Mouse (Mus musculus) brain, adult 2 months (tissue): Measurements from ENCODE around the gene Ttn.

Experiments used
- DNase-seq: peaks from one replicate; pipeline ENCODE4 v3.0.0; 2011; ENCODE audit warnings: low read depth, low spot score

The Ttn gene

GRCm38 (mm10) chr2:76705655-76706054 is 276.7 kb downstream of the Ttn start:
- no peak for DNase-seq

DNA sequence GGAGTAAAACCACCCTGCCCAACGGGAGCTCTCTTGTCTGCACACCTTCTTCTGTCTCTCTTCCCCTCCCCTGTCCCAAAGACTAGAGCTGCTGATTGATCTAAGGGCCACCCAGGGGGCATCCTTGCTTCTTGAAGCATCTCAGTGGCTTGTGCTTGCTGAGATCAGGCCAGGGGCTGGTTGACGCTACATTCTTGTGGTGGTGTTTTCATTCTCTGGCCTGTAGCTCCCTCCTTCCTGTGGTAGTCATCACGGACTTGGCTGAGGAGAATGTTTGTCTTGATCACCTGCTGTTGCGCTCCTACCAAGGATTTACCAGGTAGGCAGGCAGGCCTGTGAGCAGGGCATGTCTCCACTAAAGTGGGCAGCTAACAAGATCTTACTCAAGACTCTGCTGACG is 279.6 kb downstream of the Ttn start:
- no peak for DNase-seq

- DNase-seq, result no peak
Measured at GRCm38 (mm10) chr2:76702188-76702587, 280.2 kb downstream of the Ttn start.

DNA sequence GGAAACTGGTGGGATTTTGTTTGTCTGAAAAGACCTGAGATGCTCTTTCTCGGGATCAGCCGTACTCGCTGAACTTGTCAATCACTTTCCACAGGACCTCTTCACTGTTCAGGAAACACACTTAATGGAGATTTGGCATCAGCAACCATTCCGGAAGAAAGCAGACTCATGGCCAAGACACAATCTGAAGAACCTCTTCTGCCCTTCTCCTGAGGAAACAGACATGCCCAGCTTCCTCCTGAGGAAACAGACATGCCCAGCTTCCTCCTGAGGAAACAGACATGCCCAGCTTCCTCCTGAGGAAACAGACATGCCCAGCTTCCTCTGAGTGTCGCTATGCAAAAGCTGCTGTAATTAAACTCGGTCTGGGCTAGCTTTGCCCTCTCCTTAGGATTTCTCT is 287.1 kb downstream of the Ttn start:
- no peak for DNase-seq

- DNase-seq, result peak; percentile 35
Measured at GRCm38 (mm10) chr2:76693765-76694164, 288.6 kb downstream of the Ttn start.

- no peak for DNase-seq
Measured at GRCm38 (mm10) chr2:76690436-76691204, 291.7 kb downstream of the Ttn start.

DNA sequence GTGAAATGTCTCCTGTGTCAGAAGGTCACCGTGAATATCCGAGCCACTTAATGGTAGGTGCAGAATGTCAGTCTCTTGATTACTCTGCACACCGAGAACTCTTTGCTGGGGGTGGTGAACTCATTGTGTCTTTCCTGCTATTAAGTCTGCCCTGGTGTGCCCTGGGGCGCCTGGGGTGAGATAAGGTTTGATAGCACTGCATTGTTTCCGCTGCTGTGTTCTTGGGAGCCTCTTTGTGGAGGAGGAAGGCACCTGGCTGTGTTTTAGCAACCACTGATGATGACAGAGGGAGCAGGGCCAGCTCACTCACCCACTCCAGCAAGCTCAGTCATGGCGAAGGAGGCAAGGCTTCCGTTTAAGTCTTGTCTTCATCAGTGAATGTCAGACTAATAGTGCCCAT is 294.2 kb downstream of the Ttn start:
- peak; percentile 49 for DNase-seq

- no peak for DNase-seq
Measured at GRCm38 (mm10) chr2:76687608-76688007, 294.7 kb downstream of the Ttn start.

DNA sequence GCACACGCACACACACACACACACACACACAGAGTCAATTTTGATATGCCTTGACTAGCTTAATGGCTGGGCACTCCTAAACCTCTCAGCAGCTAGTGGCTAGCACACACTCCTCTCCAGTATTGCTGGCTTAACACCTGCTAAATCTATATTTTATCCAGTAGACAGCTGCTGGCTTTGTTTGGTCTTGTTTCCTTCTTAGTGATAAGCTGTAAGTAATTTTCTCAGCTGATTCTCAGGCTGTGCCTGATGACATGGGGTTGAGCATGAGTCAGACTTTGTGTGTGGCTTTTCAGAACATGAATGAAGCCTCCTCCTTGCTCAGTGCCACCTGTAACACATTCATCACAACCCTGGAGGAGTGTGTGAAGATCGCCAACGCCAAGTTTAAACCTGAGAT is 295.4 kb downstream of the Ttn start:
- peak; percentile 70 for DNase-seq

- no peak for DNase-seq
Measured at GRCm38 (mm10) chr2:76682301-76682700, 300.0 kb downstream of the Ttn start.

DNA sequence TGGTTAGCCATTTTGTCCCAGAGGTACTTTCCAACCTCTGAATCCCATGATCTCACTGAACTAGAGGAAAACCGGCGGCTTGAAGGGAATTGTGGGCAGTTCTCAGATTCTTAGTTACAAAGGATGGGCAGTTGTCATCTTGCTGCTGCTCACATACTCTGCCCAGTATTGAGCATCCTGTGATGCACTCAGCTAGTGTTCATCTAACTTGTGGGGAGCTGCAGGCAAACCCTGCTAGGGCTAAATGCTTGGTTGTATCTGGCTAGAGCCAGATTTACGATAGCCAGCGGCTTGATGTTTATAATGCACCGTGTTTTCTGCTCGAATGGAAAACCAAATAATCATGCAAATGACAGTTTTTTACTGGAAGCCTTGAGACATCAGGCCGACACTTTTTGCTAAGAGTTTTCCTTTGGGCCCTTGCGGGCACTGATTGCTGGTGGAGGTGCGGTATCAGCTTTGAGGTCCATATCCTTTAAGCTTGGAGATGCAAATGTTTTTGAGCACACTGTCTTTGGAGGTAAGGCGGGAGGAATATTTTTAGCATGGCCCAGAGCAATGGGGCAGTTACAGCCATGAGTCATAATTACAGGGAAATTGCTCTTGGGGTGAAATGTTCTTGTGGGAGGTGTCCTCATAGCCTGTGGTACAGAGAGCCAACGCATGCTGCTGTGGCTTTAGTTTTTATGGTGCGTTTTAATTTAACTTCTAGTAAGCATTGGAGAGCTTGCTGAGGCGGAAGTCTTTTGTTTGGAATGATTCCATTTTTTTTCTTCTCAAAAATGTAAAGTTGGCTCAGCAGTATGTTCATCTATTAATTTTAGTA is 305.7 kb downstream of the Ttn start:
- peak; percentile 36 for DNase-seq

DNA sequence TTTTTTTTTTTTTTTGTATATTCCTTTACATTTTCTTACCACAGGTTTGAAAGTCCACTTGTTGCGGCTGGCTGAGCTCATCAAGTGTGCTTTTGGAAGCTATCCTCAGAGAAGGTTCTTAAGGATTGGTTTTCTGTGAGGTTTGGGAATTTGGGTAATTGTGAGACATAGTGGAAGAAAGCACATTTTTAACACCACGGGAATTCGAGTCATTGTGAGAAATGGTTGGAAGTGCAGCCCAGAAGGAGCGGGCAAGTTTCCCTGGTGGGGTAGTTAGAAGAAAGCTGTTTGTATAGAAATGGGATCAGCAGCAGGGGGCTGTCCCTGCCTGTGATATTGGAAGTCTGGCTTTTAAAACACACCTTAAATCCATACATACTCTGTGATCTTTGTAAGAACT is 306.4 kb downstream of the Ttn start:
- no peak for DNase-seq

- no peak for DNase-seq
Measured at GRCm38 (mm10) chr2:76675451-76675850, 306.9 kb downstream of the Ttn start.

DNA sequence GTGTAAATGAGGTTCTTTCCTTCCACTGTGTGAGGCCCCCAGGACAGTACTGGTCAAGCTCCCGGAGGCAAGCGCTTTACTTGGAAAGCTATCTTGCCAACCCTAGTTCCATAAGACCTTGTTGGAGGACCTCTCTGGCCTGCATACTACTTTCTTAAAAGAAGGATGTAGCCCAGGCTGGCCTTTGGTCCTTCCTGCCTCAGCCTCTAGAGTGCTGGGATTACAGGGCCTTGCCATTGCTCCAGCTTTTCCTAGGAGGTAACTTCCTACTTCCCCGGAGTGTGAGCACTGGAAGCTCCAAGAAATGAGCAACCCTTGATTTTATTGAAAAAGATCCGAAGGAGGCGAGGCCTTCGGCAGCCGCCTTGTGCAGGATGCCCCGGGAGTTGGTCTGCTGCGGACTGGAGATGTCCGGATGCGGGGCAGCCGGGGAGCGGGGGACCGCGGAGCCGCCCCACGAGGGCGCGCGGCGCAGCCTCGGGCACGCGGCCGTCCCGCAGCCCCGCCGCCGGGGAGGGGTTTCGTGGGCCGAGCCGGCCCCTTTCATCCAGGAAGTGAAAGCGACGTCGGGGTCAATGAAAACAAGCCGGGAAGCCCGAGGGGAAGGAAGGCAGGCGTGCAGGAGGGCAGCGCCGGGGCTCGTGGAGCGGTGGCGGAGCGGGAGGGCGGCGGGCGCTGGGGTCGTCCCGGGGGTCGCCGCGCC is 307.5 kb downstream of the Ttn start, which contains the start of gene Plekha3:
Gene Plekha3 (plus strand): TSS at position 557 of the 703 bp plus-strand sequence.
- DNase-seq, result peak; percentile 92

- DNase-seq, result peak; percentile 44
Measured at GRCm38 (mm10) chr2:76673472-76674081, 308.8 kb downstream of the Ttn start.

DNA sequence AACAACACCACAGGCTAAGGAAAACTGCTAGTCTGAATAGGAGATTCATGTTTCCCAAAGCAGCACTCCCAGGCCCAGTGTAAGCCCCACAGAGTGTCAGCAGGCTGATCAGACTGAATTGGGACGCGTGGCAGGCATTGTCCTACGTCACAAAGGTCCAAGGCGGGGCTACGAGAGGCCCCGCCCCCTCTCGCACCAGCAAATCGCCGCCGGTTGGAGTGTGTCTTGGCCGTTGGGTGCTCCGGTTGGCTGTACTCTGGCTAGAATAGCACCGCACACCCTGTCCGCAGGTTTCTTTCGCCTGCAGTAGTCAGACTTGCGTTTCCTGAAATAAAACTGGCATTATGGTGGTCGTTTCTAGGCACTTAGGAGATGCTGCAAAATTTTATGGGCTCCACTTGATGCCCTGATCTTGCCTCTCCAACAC is 309.4 kb downstream of the Ttn start, which contains the start of gene Fkbp7:
Gene Fkbp7 (minus strand): TSS at position 151 of the 427 bp plus-strand sequence.
- DNase-seq, result peak; percentile 95

GRCm38 (mm10) chr2:76672134-76672745 is 310.1 kb downstream of the Ttn start:
- DNase-seq, result no peak

DNA sequence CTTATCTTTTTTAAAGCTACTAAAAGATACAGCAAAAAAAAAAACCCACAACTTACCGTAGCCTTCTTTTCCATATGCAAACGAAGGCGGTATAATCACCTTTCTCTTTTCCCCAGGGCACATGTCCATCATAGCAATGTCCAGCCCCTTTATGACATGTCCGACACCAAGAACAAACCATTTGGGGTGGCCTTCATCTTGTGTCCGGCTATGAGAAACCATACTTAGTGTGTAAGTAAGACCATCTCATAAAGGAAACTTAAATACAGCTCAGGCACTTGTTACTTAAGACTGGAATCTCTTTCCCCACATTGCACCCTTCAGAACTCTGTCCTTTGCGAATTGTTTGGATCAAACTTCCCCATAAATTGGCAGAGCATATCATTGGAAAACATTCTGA is 310.7 kb downstream of the Ttn start:
- DNase-seq, result no peak

DNA sequence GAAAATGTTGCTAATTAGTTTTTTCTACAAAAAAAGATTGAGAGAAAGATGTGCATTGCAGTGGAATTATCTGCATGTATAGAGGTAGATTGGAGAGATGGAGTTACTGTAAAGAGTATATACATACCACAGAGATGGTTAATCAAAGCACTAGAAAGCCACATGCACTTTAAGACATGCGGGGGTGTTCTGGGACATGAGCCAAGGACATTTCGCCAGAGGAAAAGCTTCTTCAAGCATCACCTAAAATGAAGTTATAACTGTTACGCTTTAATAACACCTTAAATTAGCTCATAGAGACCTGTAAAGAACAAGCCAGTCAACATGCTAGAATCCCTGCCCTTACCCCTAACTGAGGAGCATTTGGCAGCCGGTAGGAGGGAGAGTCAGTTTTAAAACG is 315.1 kb downstream of the Ttn start:
- DNase-seq, result peak; percentile 59

DNA sequence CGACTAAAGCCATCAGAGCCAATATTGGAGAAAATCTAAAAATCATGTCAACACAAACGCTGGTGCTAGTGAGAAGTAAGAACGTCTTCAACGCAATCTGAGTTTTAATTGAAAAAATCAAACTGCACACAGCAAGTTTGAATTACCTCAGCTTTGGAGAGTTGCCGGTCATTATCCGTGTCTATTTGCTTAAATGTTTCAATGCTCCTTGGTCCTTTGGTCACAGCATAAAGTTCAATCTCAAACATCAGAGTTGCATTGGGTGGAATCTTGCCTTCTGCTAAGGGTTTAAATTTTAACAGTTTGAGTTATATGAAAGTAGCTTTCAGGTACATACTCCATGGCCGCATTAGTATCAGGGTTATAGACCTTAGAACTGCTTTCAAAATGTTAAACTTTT is 316.8 kb downstream of the Ttn start:
- no peak for DNase-seq

- DNase-seq, result no peak
Measured at GRCm38 (mm10) chr2:76659419-76659818, 322.9 kb downstream of the Ttn start.
